Mouse (Mus musculus) gastrocnemius, adult 18-20 months (tissue): ENCODE data around the gene Caly. TPM values are rescaled to one million over a fixed set of nuclear protein-coding genes. Genes with fewer than 3 reads are reported as not detected.

Source experiments
- DNase-seq: peaks from one replicate; pipeline ENCODE4 v3.0.0; 2021; ENCODE audit warnings: low spot score
- total RNA-seq, 2 experiments: library from RNA; stranded (reverse); gene quantifications; 2 replicates each; pipeline ENCODE4 v1.2.3; 2021

The Caly gene
- total RNA-seq, 2 experiments from 2014 or later, result 0.52 to 0.53 TPM

DNA sequence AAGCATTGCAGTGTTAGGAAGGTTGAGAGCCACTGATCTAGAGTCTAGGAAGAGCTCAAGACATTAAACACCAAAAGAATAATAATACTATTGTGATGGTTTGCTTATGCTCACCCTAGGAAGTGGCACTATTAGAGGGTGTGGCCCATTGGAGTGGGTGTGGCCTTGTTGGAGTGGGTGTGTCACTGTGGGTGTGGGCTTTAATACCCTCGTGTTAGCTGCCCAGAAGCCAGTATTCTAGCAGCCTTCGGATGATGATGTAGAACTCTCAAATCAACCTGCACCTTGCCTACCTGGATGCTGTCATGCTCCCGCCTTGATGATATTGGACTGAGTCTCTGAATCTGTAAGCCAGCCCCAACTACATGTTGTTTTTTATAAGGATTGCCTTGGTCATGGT, 39.6 kb downstream of the Caly start:
- no peak for DNase-seq

DNA sequence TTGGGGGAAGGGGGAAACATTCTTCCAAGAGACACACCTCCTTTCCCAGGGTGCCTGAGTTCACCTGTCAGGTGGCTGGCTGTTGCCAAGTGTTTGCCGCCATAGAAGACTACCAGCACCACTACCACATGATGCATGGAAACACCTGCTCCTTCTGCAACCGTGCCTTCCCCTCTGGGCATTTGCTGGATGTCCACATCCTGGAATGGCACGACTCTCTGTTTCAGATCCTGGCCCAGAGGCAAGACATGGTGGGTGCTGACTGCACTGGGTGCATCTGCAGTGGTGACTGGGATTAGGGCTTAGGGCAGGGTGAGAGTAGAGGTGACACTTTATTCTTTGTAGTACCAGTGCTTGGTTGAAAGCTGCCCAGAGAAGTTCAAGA, 45.2 kb downstream of the Caly start:
- no peak for DNase-seq

DNA sequence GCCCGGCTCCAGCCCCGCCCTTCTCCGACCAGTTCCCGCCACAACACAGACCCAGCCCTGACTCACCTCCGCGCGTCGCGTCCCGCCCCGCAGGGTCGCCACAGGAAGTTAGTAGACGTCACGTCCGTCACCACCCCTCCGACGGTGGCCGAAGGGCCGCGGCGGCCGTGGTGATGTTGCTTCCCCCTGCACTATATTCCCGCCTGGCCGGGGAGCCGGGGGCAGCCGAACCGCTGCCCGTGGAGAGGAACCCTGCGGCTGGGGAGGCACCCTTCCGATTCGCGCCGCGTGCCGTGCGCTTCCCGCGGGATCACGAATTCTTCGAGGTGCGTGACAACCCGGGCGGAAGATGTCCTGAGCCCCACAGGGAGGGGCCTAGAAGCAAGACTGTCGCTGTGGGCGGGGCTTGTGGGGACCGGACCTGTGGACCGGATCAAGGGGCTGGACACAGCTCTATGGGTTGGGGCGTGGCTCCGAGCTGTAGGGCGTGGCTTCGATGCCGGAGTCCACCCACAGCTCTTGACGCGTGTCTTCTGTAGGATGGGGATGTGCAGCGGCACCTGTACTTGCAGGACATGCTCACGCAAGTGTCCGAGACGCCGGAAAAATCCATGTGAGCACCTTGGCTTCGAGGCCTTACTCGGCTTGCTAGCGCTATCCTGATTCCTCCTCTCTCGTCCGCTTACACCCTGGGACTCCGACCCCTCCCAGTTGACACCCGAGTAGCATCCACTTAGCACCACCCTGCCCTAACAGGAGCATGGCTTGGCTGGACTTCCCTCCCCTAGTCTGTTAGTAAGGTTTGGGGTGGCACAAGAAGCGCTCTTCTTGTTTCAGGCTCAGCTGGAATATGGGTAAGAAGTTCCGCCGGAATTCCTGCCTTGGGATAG, 45.8 kb downstream of the Caly start, which contains the start of the genes Zfp511 and Tubgcp2:
Zfp511 (plus strand) TSS at position 111 of the 890 bp plus-strand sequence.
Tubgcp2 (minus strand) TSS at position 389 of the 890 bp plus-strand sequence.
- peak; percentile 96 for DNase-seq

DNA sequence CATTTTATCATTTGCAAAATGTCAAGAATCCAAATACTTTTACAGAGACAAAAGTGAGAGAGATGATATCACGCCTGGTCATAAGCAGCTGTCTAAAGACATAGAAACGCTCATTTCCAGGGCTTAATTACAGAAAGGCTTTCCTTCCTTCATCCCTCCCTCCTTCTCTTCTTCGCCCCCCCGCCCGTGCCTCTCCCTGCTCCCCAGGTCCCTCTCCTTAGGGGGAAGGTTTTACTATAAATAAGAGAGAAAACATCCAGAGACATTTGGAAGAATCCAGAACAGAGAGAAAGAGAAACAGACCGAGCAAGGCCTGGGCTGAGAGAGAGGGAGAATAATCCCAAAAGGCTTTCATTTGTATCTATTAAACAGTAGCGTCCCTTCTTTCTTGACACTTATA, 46.9 kb downstream of the Caly start:
- DNase-seq, result no peak

DNA sequence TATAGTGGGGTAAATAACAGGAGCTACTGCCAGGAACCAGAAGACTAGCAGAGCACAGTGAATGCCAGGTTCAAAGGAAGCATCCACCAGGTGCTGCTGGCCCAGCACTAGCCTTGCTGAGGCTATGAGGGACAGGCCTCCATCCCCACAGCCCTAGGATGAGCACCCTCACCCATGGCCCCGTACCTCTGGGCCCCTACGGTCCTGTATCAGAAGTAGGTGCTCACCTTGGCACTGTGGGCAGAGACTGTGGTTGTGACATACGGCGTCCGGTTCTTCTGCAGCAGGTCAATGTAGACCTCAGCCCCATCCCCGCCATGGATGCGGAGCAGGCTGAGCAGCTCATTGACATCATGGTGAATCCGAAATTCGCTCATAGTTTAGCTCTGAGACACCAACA, 49.0 kb downstream of the Caly start:
- no peak for DNase-seq

DNA sequence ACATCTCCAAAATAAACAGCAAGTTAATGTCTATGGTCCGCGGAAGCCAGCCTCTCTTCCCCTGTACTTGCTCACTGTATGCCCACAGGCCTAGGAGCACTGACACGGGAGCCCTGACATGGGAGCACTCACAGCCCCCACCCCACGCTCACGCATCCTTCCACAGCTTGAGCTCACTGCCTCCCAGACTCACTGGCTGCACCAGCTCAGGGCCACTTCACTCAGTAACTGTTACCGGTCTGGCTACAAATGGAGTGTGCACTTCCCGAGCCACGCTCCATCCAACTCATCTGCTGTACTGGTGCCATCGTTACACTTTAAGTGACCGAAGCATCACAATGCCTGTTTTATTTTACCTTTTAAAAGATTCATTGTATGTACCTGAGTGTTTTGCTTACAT, 50.0 kb downstream of the Caly start:
- no peak for DNase-seq

DNA sequence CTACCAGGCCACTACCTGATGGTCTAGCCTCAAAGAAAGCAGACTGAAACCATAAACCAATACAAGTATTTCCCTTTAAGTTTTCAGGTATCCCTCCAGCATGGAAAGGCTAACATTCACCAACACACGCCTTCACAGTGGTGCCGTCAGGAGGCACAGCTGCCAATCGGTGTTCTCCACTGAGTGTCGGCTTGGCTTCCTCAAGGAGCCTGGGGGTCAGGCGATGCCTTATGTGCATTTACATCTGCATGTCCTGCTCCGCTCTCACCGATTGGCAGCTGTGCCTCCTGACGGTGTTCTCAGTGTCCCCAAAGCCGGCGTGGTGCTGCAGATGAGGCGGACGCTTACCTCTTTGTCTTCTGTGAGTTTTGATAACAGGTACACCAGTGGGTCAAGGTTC, 50.6 kb downstream of the Caly start:
- no peak for DNase-seq

Other genes with a start within 250 kb of the Caly start
- gene Adgra1, start 248.4 kb downstream of the Caly start, total RNA-seq, result not detected
- gene Kndc1, start 187.9 kb downstream of the Caly start, total RNA-seq, result not detected
- gene Utf1, start 138.8 kb downstream of the Caly start, total RNA-seq, result not detected
- not detected for gene 6430531B16Rik, start 103.8 kb downstream of the Caly start, total RNA-seq
- under 1 TPM; 0.30 to 0.47 TPM for gene Adam8, start 90.0 kb downstream of the Caly start, total RNA-seq
- 1 to 10 TPM; 8.3 to 8.6 TPM for gene Zfp511, start 46.2 kb downstream of the Caly start, total RNA-seq
- gene Tubgcp2, start 45.9 kb downstream of the Caly start, total RNA-seq, result 10 to 100 TPM; 23.2 to 23.6 TPM
- gene Msx3, start 33.5 kb downstream of the Caly start, total RNA-seq, result not detected
- gene Prap1, start 10.8 kb upstream of the Caly start, total RNA-seq, result not detected
- gene Fuom, start 19.9 kb upstream of the Caly start, total RNA-seq, result 10 to 100 TPM; 37.3 to 44.0 TPM
- 1 to 10 TPM; 3.2 to 4.0 TPM for gene Paox, start 33.3 kb upstream of the Caly start, total RNA-seq
- gene Echs1, start 33.9 kb upstream of the Caly start, total RNA-seq, result 100 to 1,000 TPM; 138 to 150 TPM
- gene Mtg1, start 55.0 kb upstream of the Caly start, total RNA-seq, result 10 to 100 TPM; 27.8 to 30.9 TPM
- gene Sprn, start 72.3 kb upstream of the Caly start, total RNA-seq, result under 1 TPM in 1 of 2 experiments, not detected in 1; 0.07 TPM
- not detected for gene Olfr522, start 82.2 kb upstream of the Caly start, total RNA-seq
- gene Olfr523, start 90.7 kb upstream of the Caly start, total RNA-seq, result not detected
- gene Olfr524, start 123.4 kb upstream of the Caly start, total RNA-seq, result not detected
- not detected for gene Cd163l1, start 135.7 kb upstream of the Caly start, total RNA-seq
- gene 5830411N06Rik, start 164.7 kb upstream of the Caly start, total RNA-seq, result not detected
- not detected for gene Olfr525, start 238.3 kb upstream of the Caly start, total RNA-seq